Mouse (Mus musculus) forebrain, embryonic 11.5 days (tissue): ENCODE results near the gene Daam1. TPM values are rescaled to one million over a fixed set of nuclear protein-coding genes. Genes with fewer than 3 reads are reported as not detected.

ENCODE experiments used
- ATAC-seq: fragments of 200-750 bp; cut with Nextera tagmentation; replicated peaks from 2 replicates; pipeline ENCODE4 v1.8.0; 2017; ENCODE audit warnings: moderate TSS enrichment; ENCODE audit not compliant: low FRiP score
- DNase-seq: peaks from one replicate; pipeline ENCODE4 v3.0.0-alpha.2; 2017; ENCODE audit warnings: low spot score
- H3K27ac ChIP-seq: fragments of 300-500 bp; sonication (generic); 2 replicates; pipeline ENCODE4 v1.5.1; 2014; ENCODE audit warnings: low read depth, low read length
- H3K27me3 ChIP-seq: fragments of 300-500 bp; sonication (generic); 2 replicates; pipeline ENCODE4 v1.6.1; 2014; ENCODE audit warnings: mild to moderate bottlenecking, low read length, mixed read lengths; ENCODE audit not compliant: control insufficient read depth, insufficient read depth
- H3K36me3 ChIP-seq: fragments of 300-500 bp; sonication (generic); 2 replicates; pipeline ENCODE4 v1.6.1; 2014; ENCODE audit warnings: mild to moderate bottlenecking, low read length, moderate library complexity, mixed read lengths; ENCODE audit not compliant: control insufficient read depth, insufficient read depth
- H3K4me1 ChIP-seq: fragments of 300-500 bp; sonication (generic); replicated peaks from 2 replicates; pipeline ENCODE4 v1.6.1; 2014; ENCODE audit warnings: low read length, mixed read lengths; ENCODE audit not compliant: control insufficient read depth, insufficient read depth
- H3K4me2 ChIP-seq: fragments of 300-500 bp; sonication (generic); 2 replicates; pipeline ENCODE4 v1.6.1; 2014; ENCODE audit warnings: low read depth, mild to moderate bottlenecking, low read length, moderate library complexity, mixed read lengths; ENCODE audit not compliant: severe bottlenecking
- H3K4me3 ChIP-seq: fragments of 300-500 bp; sonication (generic); 2 replicates; pipeline ENCODE4 v1.5.1; 2014; ENCODE audit warnings: low read depth, low read length
- H3K9ac ChIP-seq: fragments of 300-500 bp; sonication (generic); 2 replicates; pipeline ENCODE4 v1.6.1; 2014; ENCODE audit warnings: low read length
- H3K9me3 ChIP-seq: fragments of 300-500 bp; sonication (generic); 2 replicates; pipeline ENCODE4 v1.6.1; 2016; ENCODE audit warnings: low read length, mixed read lengths; ENCODE audit not compliant: control insufficient read depth
- WGBS: fragments of 180-500 bp; shearing (Covaris S2); extraction: QIAGEN DNeasy Blood & Tissue Kit; methylation state at CpG from one replicate; pipeline ENCODE4 v1.1.7; 2014; 5-methylcytosine and 5-hydroxymethylcytosine counted together
- polyA plus RNA-seq: library from polyadenylated mRNA; unstranded; fragments of >200 nt; fragmentation: Nextera tagmentation; extraction: Ambion mirVana; gene quantifications from 2 replicates; pipeline ENCODE4 v1.2.1, GENCODE M21; 2014

The Daam1 gene
- polyA plus RNA-seq, 1 experiment from 2014 or later: 16.8 TPM

DNA sequence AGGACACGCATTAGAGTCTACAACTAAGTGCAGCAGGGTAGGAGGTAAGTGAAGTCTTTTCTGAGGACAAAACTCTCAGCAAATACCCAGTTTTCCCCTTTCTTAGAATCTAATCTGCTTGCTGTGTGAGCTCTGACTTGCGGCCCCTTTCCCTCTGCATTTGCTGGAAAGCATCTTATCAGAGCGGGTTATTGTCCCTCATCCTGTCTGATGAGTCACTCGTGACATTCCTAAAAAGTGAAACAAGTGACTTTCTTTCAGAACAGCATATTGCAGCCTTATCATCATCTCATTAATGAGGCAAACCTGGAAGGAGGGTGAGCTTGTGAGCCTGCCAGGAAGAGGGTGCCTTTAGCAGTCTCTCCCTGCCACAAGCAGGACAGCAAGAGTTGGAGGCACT lies 68.7 kb downstream of the Daam1 start:
- 90% methylated on average over 4 of the region's 4 CpGs for WGBS
- ATAC-seq: no peak
- Histone ChIP-seq H3K9ac (no peak overlapping the region), H3K4me3 (no peak overlapping the region), H3K27ac (no peak overlapping the region), H3K9me3 (no peaks in the 10 kb centered on the region), H3K27me3 (no peaks in the 10 kb centered on the region), H3K4me2 (no peak overlapping the region), H3K36me3 (no peaks in the 10 kb centered on the region), H3K4me1 (no peaks in the 10 kb centered on the region)
- no peak for DNase-seq

DNA sequence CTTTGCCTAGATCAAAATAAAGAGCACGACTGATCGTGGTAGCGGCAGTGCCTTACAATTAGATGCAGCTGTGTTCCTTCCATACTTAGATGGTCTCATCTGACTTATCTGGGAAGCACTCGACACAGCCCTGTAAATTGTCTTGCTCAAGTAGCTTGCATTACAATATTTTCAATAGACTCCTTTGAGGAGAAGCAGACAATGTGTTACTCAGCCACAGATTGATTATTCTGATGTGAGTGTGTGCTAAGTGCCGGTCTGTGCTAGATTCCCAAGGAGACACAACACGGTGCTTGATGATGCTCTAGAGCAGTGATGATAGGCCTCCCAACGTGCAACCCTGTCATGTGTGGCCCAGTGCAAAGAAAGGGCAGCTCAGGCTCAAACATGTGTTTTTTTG lies 70.3 kb downstream of the Daam1 start:
- no peaks in the 10 kb centered on the region for H3K27me3 ChIP-seq
- no peak for DNase-seq
- no peak for ATAC-seq
- H3K9me3 ChIP-seq: no peaks in the 10 kb centered on the region
- 75% methylated on average over 7 of the region's 7 CpGs for WGBS
- no peaks in the 10 kb centered on the region for H3K36me3 ChIP-seq
- no peak overlapping the region for H3K4me3 ChIP-seq
- H3K27ac ChIP-seq: no peak overlapping the region
- no peaks in the 10 kb centered on the region for H3K4me1 ChIP-seq
- H3K4me2 ChIP-seq: no peak overlapping the region
- no peak overlapping the region for H3K9ac ChIP-seq

DNA sequence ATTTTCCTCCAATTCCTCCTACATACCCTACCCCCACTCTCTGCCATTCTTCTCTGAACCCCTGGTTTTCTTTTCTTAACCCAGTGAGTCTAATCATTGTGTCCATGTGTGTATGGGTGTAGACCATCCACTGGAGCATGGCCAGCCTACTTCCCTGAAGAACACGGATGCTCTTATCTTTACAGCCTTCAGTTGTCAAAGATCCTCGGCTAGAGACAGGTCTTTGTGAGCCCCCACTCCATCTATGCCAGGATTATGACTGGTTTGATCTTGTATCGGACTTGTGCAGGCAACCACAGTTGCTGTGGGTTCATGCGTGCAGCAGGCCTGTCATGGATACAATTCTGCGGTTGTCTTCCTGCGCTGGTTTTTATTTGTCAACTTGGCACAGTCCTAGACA lies 71.0 kb downstream of the Daam1 start:
- 94% methylated on average over 6 of the region's 6 CpGs for WGBS
- Histone ChIP-seq H3K4me2 (no peak overlapping the region), H3K27ac (no peak overlapping the region), H3K36me3 (no peaks in the 10 kb centered on the region), H3K9ac (no peak overlapping the region), H3K9me3 (no peaks in the 10 kb centered on the region), H3K4me3 (no peak overlapping the region), H3K4me1 (no peaks in the 10 kb centered on the region), H3K27me3 (no peaks in the 10 kb centered on the region)
- DNase-seq (no peak), ATAC-seq (no peak)

DNA sequence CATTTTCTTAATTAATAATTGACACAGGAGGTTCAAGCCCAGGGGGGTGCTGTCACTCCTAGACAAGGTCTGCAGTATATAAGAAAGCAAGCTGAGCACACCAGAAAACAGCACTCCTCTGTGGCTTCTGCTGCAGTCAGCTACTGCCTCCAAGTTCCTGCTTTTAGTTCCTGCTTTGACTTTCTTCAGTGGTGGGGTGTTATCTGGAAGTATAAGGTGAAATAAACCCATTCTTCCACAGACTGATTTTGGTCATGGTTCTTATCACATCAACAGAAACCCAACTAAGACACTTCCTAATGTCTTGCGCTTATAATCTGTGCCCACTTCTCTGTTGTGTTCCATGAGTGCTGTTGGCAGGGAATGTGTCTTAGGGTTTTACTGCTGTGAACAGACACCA lies 71.4 kb downstream of the Daam1 start:
- Histone ChIP-seq H3K9me3 (no peaks in the 10 kb centered on the region), H3K36me3 (no peaks in the 10 kb centered on the region), H3K27ac (no peak overlapping the region), H3K4me2 (no peak overlapping the region), H3K4me3 (no peak overlapping the region), H3K4me1 (no peaks in the 10 kb centered on the region), H3K9ac (no peak overlapping the region), H3K27me3 (no peaks in the 10 kb centered on the region)
- ATAC-seq: no peak
- WGBS: 97% methylated on average over 1 of the region's 1 CpGs
- no peak for DNase-seq

DNA sequence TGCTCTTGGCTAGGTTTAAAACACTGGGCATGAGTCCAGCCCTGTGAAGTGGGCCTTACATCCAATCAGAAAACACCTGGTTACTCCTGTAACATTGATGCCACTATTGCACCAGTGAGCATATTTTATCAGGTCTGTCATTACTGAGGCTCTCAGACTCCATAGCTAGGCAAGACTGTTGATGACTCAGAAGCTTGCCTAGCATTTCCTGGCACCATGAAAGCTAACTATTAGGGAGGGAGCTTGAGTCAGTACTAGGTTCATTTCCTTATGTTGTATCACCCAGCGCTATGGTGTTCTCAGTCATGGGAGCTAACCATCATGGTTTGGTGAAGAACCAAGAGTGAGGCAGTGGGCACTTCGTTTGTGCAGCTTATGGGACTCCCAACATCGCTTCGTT lies 72.3 kb downstream of the Daam1 start:
- no peak overlapping the region for H3K9ac ChIP-seq
- no peaks in the 10 kb centered on the region for H3K27me3 ChIP-seq
- no peak overlapping the region for H3K4me2 ChIP-seq
- no peaks in the 10 kb centered on the region for H3K4me1 ChIP-seq
- H3K4me3 ChIP-seq: no peak overlapping the region
- no peaks in the 10 kb centered on the region for H3K36me3 ChIP-seq
- ATAC-seq (no peak), DNase-seq (no peak)
- WGBS: 97% methylated on average over 4 of the region's 4 CpGs
- no peak overlapping the region for H3K27ac ChIP-seq
- H3K9me3 ChIP-seq: no peaks in the 10 kb centered on the region

DNA sequence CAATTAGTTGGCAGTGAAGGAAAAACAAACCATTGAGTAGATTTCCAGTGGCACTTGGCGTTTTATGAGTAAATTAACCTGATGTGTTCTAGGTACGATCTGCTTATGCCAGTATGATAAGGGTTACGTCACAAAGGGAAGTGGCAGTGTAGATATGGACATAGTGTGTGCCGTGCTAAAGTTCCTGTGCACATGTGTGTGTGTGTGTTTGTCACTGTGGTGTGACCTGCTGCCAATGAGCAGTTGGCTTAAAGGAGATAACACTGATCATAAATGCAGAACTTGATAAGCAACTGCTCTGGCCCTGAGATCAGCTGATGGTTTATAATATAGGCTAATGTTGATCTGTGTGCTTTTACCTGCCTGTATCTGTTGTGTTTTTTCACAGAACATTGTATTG lies 73.4 kb downstream of the Daam1 start:
- no peak for DNase-seq
- 94% methylated on average over 4 of the region's 4 CpGs for WGBS
- no peak for ATAC-seq
- H3K27me3 ChIP-seq: no peaks in the 10 kb centered on the region
- H3K9ac ChIP-seq: no peak overlapping the region
- H3K4me3 ChIP-seq: no peak overlapping the region
- no peak overlapping the region for H3K27ac ChIP-seq
- H3K36me3 ChIP-seq: no peaks in the 10 kb centered on the region
- no peaks in the 10 kb centered on the region for H3K4me1 ChIP-seq
- H3K4me2 ChIP-seq: no peak overlapping the region
- no peaks in the 10 kb centered on the region for H3K9me3 ChIP-seq

DNA sequence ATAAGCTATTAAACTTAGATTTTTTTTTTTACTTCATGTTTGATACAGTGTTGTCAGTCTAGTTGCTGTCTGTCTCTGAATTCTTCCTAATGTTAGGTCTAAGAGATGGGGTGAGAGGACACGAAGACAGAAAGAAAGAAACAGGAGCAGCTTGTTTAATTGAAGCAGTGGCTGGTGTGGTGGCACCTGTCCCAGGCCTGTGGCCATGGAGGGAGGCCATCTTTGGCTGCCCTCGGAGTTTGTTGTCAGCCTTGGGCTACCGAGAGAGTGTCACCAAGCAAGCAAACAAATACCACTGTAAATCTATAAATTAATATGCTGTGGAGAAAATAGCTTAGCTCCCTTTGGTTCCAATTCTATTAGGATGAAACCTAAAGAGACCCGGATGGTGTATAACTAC lies 74.0 kb downstream of the Daam1 start:
- H3K36me3 ChIP-seq: no peaks in the 10 kb centered on the region
- H3K4me1 ChIP-seq: no peaks in the 10 kb centered on the region
- no peak overlapping the region for H3K27ac ChIP-seq
- 90% methylated on average over 4 of the region's 4 CpGs for whole genome bisulfite sequencing
- DNase-seq (no peak), ATAC-seq (no peak)
- no peak overlapping the region for H3K4me3 ChIP-seq
- H3K9me3 ChIP-seq: no peaks in the 10 kb centered on the region
- no peak overlapping the region for H3K4me2 ChIP-seq
- H3K27me3 ChIP-seq: no peaks in the 10 kb centered on the region
- H3K9ac ChIP-seq: no peak overlapping the region

DNA sequence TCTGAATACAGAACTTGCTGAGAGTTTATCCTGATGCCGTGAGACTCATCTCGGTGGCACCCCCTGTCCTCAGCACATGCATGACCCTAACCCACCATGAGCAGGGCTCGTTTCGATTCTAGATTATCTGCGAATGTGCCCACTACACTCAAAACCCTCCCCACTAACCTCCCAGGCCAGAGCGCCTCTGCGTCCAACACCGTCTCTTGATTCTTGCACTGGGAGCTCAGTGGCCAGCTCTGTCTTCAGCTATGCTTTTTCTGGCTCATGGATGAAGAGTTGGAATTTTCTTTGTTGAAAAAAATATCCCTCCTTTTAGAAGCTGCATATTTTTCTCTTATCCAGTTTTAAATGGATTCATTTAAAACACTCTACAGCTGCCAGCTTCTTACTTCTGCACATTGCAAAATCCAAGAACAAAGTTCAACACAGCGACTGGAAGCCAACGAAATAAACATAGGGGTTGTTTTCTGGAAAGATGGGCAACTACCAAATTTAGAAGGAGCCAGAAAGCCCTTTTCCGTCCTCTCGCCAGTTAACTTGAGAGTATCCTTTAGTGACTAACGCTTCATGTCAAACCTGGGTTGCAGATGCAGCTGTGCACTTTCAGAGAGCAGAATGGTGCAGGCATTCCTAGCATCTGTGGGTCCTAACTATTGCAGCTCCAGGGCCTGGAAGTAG lies 74.9 kb downstream of the Daam1 start:
- no peak overlapping the region for H3K27ac ChIP-seq
- H3K9ac ChIP-seq: no peak overlapping the region
- H3K9me3 ChIP-seq: no peaks in the 10 kb centered on the region
- WGBS: 92% methylated on average over 13 of the region's 13 CpGs
- ATAC-seq (no peak), DNase-seq (peak; percentile 38)
- H3K4me3 ChIP-seq: no peak overlapping the region
- H3K4me1 ChIP-seq: no peaks in the 10 kb centered on the region
- H3K36me3 ChIP-seq: no peaks in the 10 kb centered on the region
- no peaks in the 10 kb centered on the region for H3K27me3 ChIP-seq
- no peak overlapping the region for H3K4me2 ChIP-seq

DNA sequence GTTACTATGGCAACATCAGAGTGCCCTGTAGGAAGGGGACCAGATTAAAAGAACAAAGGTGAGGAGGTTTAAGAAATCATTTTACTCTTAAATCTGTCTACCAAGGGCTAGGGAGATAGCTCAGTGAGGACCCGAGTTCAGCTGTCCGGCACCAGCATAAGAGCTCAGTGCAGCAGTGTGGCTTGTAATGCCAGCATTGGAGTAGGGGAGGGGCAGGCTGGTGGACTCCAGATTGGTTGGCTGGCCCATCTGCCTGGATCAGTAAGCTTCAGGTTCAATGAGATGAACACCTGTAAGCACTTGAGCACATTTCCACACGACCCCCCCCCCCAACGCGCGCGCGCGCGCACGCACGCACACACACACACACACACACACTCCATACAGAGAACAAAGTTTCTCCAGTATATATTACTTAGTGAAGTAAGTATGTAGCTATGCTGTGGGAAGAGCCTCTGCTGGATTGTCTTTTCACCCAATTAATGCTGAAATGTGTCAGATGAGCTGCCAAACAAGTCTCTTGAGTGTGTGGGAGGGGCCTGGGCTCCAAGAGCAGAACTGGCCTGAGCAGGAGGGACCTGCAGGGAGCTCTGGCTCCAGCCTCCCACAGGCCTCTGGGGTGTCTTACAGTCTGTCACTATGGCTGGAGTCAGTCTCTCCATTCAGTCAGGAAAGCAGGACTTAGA lies 75.8 kb downstream of the Daam1 start:
- H3K4me2 ChIP-seq: no peak overlapping the region
- H3K4me3 ChIP-seq: no peak overlapping the region
- H3K4me1 ChIP-seq: no peaks in the 10 kb centered on the region
- ATAC-seq: 0 out of 2 replicates have a peak, but pooled peaks have one; percentile 21
- no peak overlapping the region for H3K9ac ChIP-seq
- H3K9me3 ChIP-seq: no peaks in the 10 kb centered on the region
- no peak overlapping the region for H3K27ac ChIP-seq
- peak; percentile 48 for DNase-seq
- no peaks in the 10 kb centered on the region for H3K36me3 ChIP-seq
- H3K27me3 ChIP-seq: no peaks in the 10 kb centered on the region
- WGBS: 78% methylated on average over 12 of the region's 12 CpGs
